Mouse (Mus musculus): ENCODE results near the gene Emid1.

DNA sequence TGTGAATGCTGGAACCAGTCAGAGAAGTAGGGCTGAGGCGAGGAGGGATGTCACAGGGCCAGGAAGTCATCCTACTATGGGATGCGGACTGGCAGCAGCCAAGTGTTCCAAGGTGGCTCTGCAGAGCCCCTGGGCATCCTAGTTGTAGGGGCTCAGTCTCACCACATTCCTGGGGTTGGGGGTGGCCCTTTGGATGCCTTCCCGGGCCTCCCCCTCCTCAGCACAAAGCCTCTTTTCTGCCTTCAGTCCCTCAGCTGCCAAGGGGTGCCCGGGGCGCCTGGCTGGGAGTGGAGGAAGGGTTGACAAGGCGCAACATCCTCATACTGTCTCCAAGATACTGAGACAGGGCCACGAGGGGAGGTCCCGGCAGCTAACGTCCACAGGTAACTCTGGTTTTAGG lies 2.1 kb downstream of the Emid1 start:
- TF ChIP-seq CTCF (IDR thresholded peaks at IDR 0.05; ENCODE audit: low read depth) (no peak), EP300 (IDR thresholded peaks at IDR 0.05; ENCODE audit: low read depth) (no peak)
